ENCODE assay signal across 19 mouse cellular contexts in genomic region chr3:84827617-84828016, GRCm38 (mm10). TPM values are rescaled to one million over a fixed set of nuclear protein-coding genes. Genes with fewer than 3 reads are reported as not detected.
DNase-seq lines count a peak whose midpoint lies in the region; ATAC-seq and TF ChIP-seq lines count a peak whose summit lies in the region.
"Had no signal": no experiment of that assay in that cellular context is flagged by ENCODE, and none has a peak within 500 bp of the region (broad histone marks: within the 10 kb centered on the region; RNA-seq: fewer than 3 reads in every experiment).

No protein-coding gene starts in this region.

- peak overlapping the region; percentile 35; the same call in 1 of the 2 replicates for H3K27ac ChIP-seq in bone marrow macrophage, adult 2 months (ENCODE audit: insufficient read depth, low read depth, low read length)
- H3K27ac ChIP-seq: embryonic facial prominence, embryonic 13.5 days; forebrain, embryonic 15.5 days; heart, embryonic 10.5 days; hindbrain, embryonic 13.5 days; intestine, embryonic 15.5 days; liver, embryonic 14.5 days had no signal

- TF ChIP-seq CTCF in bone marrow macrophage, adult 2 months (IDR thresholded peaks at IDR 0.05; ENCODE audit: low read depth, low read length) = no peak

- TF ChIP-seq POLR2A in bone marrow macrophage, adult 2 months (IDR thresholded peaks at IDR 0.05; ENCODE audit: borderline replicate concordance, low read depth, low read length) = no peak

- peak; percentile 30 to 57 for DNase-seq in spleen, postnatal 36 days (ENCODE audit: low spot score in 2 of 2)
- no peak for DNase-seq in spleen, postnatal 14 days (ENCODE audit: low spot score in 2 of 2)
- DNase-seq in frontal cortex, adult 2 months (ENCODE audit: extremely low spot score in 1 of 2, low spot score in 1 of 2) = no peak
- no peak for DNase-seq in adrenal gland, postnatal 10 days
- no peak for DNase-seq in layer of hippocampus, adult 9-10 months (ENCODE audit: low spot score)
- DNase-seq: cerebellum, adult 9-11 months; heart, postnatal 10 days; kidney, adult 9 months; right cerebral cortex, postnatal 25 days; thymus, postnatal 4 days had no signal

- H3K4me1 ChIP-seq in bone marrow macrophage, adult 2 months (ENCODE audit: control insufficient read depth, insufficient read depth, low read length) = peaks cover 30% of the 10 kb centered on the region
- H3K4me1 ChIP-seq: heart, embryonic 10.5 days; hindbrain, embryonic 13.5 days had no signal

- no peak overlapping the region for H3K4me3 ChIP-seq in bone marrow macrophage, adult 2 months (ENCODE audit: insufficient read depth, low read length)
- H3K4me3 ChIP-seq: embryonic facial prominence, embryonic 13.5 days; forebrain, embryonic 15.5 days; heart, embryonic 10.5 days; hindbrain, embryonic 13.5 days; intestine, embryonic 15.5 days had no signal

- peak; percentile 69 for ATAC-seq in megakaryocyte, adult 5-6 weeks (ENCODE audit: poor library complexity, severe bottlenecking)
- ATAC-seq: forebrain, embryonic 15.5 days; intestine, embryonic 15.5 days; midbrain, embryonic 16.5 days had no signal

RNA-seq across cellular contexts. Expression of gene Fbxw7, which starts 12.5 kb away (rescaled TPM):
- polyA plus RNA-seq in bone marrow macrophage, adult 2 months (2012; ENCODE audit: insufficient read depth, insufficient read length, missing spikeins) = 10.2 and 10.6 TPM in 2 replicates
- total RNA-seq in megakaryocyte, adult 5-6 weeks (2015) = 7.8 and 8.2 TPM in 2 replicates
- 18.7 and 19.8 TPM in 2 replicates for total RNA-seq in megakaryocyte, adult 5-6 weeks (2017)
- polyA plus RNA-seq in frontal cortex, adult 2 months (2012; rRNA removed) = 128 and 132 TPM in 2 replicates
- total RNA-seq in adrenal gland, postnatal 10 days (2021) = 10 to 100 TPM; 14.2 to 16.8 TPM

Comparison
In these comparisons a context has a peak if more than half of its experiments do, and no peak if none do; other contexts are left out.
1. DNase-seq: peak in spleen, postnatal 36 days (2 of 2); none in spleen, postnatal 14 days (0 of 2), frontal cortex, adult 2 months (0 of 2), adrenal gland, postnatal 10 days (single experiment) and layer of hippocampus, adult 9-10 months (single experiment).